Mouse (Mus musculus) CH12.LX (cell line): Measurements from ENCODE around the gene Pla2g5. TPM values are rescaled to one million over a fixed set of nuclear protein-coding genes. Genes with fewer than 3 reads are reported as not detected.

Experiments used
- DNase-seq: peaks from one replicate; pipeline ENCODE4 v3.0.0-alpha.2; 2013; ENCODE audit errors: extremely low read depth
- H3K27ac ChIP-seq: 2 replicates; pipeline ENCODE4 v1.5.1; 2012; ENCODE audit warnings: low read depth, mild to moderate bottlenecking, control low read depth, moderate library complexity; ENCODE audit not compliant: insufficient read depth
- H3K27me3 ChIP-seq: replicated peaks from 2 replicates; pipeline ENCODE3; 2012; ENCODE audit warnings: inconsistent platforms
- H3K36me3 ChIP-seq, 2 experiments: replicated peaks in 1 of 2; 2 replicates each; pipeline versions ENCODE3 to v1.6.1; 2012; ENCODE audit warnings: inconsistent platforms in 1 of 2, low read length in 1 of 2, mild to moderate bottlenecking in 1 of 2, mixed read lengths in 1 of 2, moderate library complexity in 1 of 2; ENCODE audit not compliant: control insufficient read depth in 1 of 2, insufficient read depth in 1 of 2
- H3K4me1 ChIP-seq, 2 experiments: 2 replicates each; pipeline ENCODE4 v1.6.1; 2012; ENCODE audit warnings: inconsistent platforms in 1 of 2, moderate library complexity in 1 of 2; ENCODE audit not compliant: insufficient read depth in 2 of 2, control insufficient read depth in 1 of 2
- H3K4me2 ChIP-seq: 2 replicates; pipeline ENCODE4 v1.6.1; 2012; ENCODE audit warnings: low read depth, mild to moderate bottlenecking, control low read depth; ENCODE audit not compliant: poor library complexity, insufficient read depth, severe bottlenecking
- H3K4me3 ChIP-seq, 3 experiments: fragments of 150-350 bp in 1 of 3; sonication (generic) in 1 of 3; replicated peaks in 1 of 3; 2 replicates each; pipeline versions ENCODE3 to v1.5.1; 2011 to 2012; ENCODE audit warnings: low read depth in 2 of 3, low read length in 2 of 3, mild to moderate bottlenecking in 2 of 3, moderate library complexity in 2 of 3, control low read depth in 1 of 3, improper control_type of control experiment in 1 of 3, inconsistent platforms in 1 of 3, mixed read lengths in 1 of 3; ENCODE audit not compliant: poor library complexity in 1 of 3
- H3K79me2 ChIP-seq: replicated peaks from 2 replicates; pipeline ENCODE4 v1.6.1; 2012; ENCODE audit warnings: mild to moderate bottlenecking, moderate library complexity; ENCODE audit not compliant: control insufficient read depth, poor library complexity, insufficient read depth, severe bottlenecking; ENCODE audit errors: extremely low read depth
- H3K9ac ChIP-seq: 2 replicates; pipeline ENCODE4 v1.6.1; 2012; ENCODE audit warnings: low read depth, mild to moderate bottlenecking, control low read depth, moderate library complexity; ENCODE audit not compliant: insufficient read depth
- H3K9me3 ChIP-seq: replicated peaks from 2 replicates; pipeline ENCODE3; 2012; ENCODE audit warnings: low read length, inconsistent platforms, mixed read lengths
- BHLHE40 ChIP-seq: IDR thresholded peaks from 2 replicates; pipeline ENCODE4 v1.6.1; 2011; ENCODE audit warnings: mild to moderate bottlenecking, low read depth, low read length, improper control_type of control experiment
- EP300 ChIP-seq: IDR thresholded peaks from 2 replicates; pipeline ENCODE4 v1.6.1; 2011; ENCODE audit warnings: low read length, improper control_type of control experiment
- ETS1 ChIP-seq: conservative IDR thresholded peaks from 2 replicates; pipeline ENCODE4 v1.6.1; 2012; ENCODE audit warnings: low read depth, mild to moderate bottlenecking, inconsistent platforms, low read length, improper control_type of control experiment, moderate library complexity
- HCFC1 ChIP-seq: IDR thresholded peaks from 2 replicates; pipeline ENCODE4 v1.6.1; 2012; ENCODE audit warnings: low read depth, mild to moderate bottlenecking, inconsistent platforms, low read length, improper control_type of control experiment
- JUND ChIP-seq: conservative IDR thresholded peaks from 2 replicates; pipeline ENCODE4 v1.6.1; 2011; ENCODE audit warnings: low read depth, low read length, improper control_type of control experiment
- MAFK ChIP-seq: IDR thresholded peaks from 2 replicates; pipeline ENCODE4 v1.6.1; 2011; ENCODE audit warnings: low read length, improper control_type of control experiment; ENCODE audit not compliant: insufficient replicate concordance
- MAX ChIP-seq: IDR thresholded peaks from 2 replicates; pipeline ENCODE4 v1.6.1; 2011; ENCODE audit warnings: low read length, improper control_type of control experiment
- MAZ ChIP-seq: IDR thresholded peaks from 2 replicates; pipeline ENCODE4 v1.6.1; 2012; ENCODE audit warnings: low read depth, mild to moderate bottlenecking, inconsistent platforms, low read length, improper control_type of control experiment, moderate library complexity
- MEF2A ChIP-seq: IDR thresholded peaks from 2 replicates; pipeline ENCODE4 v1.6.1; 2014; ENCODE audit warnings: low read depth, mild to moderate bottlenecking, inconsistent platforms, low read length, improper control_type of control experiment, borderline replicate concordance
- MXI1 ChIP-seq: IDR thresholded peaks from 2 replicates; pipeline ENCODE4 v1.6.1; 2011; ENCODE audit warnings: mild to moderate bottlenecking, low read depth, low read length, improper control_type of control experiment
- MYC ChIP-seq: IDR thresholded peaks from 2 replicates; pipeline ENCODE4 v1.6.1; 2011; ENCODE audit warnings: low read depth, mild to moderate bottlenecking, improper control_type of control experiment, low read length
- NELFE ChIP-seq: IDR thresholded peaks from 2 replicates; pipeline ENCODE4 v1.6.1; 2011; ENCODE audit warnings: low read depth, low read length, improper control_type of control experiment
- NRF1 ChIP-seq: IDR thresholded peaks from 2 replicates; pipeline ENCODE4 v1.6.1; 2014; ENCODE audit warnings: low read depth, mild to moderate bottlenecking, inconsistent platforms, low read length, improper control_type of control experiment, moderate library complexity
- POLR2A ChIP-seq: IDR thresholded peaks from 2 replicates; pipeline ENCODE4 v1.6.1; 2011; ENCODE audit warnings: low read depth, mild to moderate bottlenecking, improper control_type of control experiment, low read length
- POLR2AphosphoS2 ChIP-seq: IDR thresholded peaks from 2 replicates; pipeline ENCODE4 v1.6.1; 2011; ENCODE audit warnings: low read depth, low read length, improper control_type of control experiment
- RCOR1 ChIP-seq: conservative IDR thresholded peaks from 2 replicates; pipeline ENCODE4 v1.6.1; 2012; ENCODE audit warnings: low read depth, mild to moderate bottlenecking, inconsistent platforms, low read length, improper control_type of control experiment
- SIN3A ChIP-seq: IDR thresholded peaks from 2 replicates; pipeline ENCODE4 v1.6.1; 2012; ENCODE audit warnings: low read length, improper control_type of control experiment, inconsistent platforms
- SMC3 ChIP-seq: IDR thresholded peaks from 2 replicates; pipeline ENCODE4 v1.6.1; 2011; ENCODE audit warnings: low read depth, low read length, improper control_type of control experiment
- TBP ChIP-seq: conservative IDR thresholded peaks from 2 replicates; pipeline ENCODE4 v1.6.1; 2011; ENCODE audit warnings: low read depth, low read length, improper control_type of control experiment
- UBTF ChIP-seq: IDR thresholded peaks from 2 replicates; pipeline ENCODE4 v1.6.1; 2012; ENCODE audit warnings: low read depth, mild to moderate bottlenecking, inconsistent platforms, low read length, improper control_type of control experiment, moderate library complexity
- USF2 ChIP-seq: conservative IDR thresholded peaks from 2 replicates; pipeline ENCODE4 v1.6.1; 2011; ENCODE audit warnings: low read depth, low read length, improper control_type of control experiment
- ZC3H11A ChIP-seq: IDR thresholded peaks from 2 replicates; pipeline ENCODE4 v1.6.1; 2012; ENCODE audit warnings: low read depth, mild to moderate bottlenecking, inconsistent platforms, low read length, improper control_type of control experiment
- ZKSCAN1 ChIP-seq: IDR thresholded peaks from 2 replicates; pipeline ENCODE4 v1.6.1; 2012; ENCODE audit warnings: low read depth, inconsistent platforms, low read length, improper control_type of control experiment, borderline replicate concordance
- dilution Hi-C: fragments of 300-500 bp; cut with MboI; formaldehyde crosslinking; loops from 2 replicates; pipeline ENCODE4 v1.14.3; 2020; ENCODE audit warnings: low sequenced_read_pairs; ENCODE audit not compliant: extremely low pct_unique_long_range_greater_than_20kb, extremely low pct_ligation_motif_present
- in situ Hi-C: fragments of 300-500 bp; cut with MboI; formaldehyde crosslinking; loops from 3 replicates; pipeline ENCODE4 v1.14.3; 2019; ENCODE audit warnings: low sequenced_read_pairs, low pct_ligation_motif_present, low pct_unique_long_range_greater_than_20kb, mixed read lengths
- polyA plus RNA-seq: library from polyadenylated mRNA; unstranded; fragments of >175 nt; gene quantifications from 2 replicates; pipeline ENCODE4 v1.2.1, GENCODE M21; 2012; ENCODE audit warnings: low read depth; ENCODE audit not compliant: insufficient read length
- total RNA-seq, 2 experiments: library from RNA; depleted of rRNA; stranded (reverse); fragments of 300-350 nt in 1 of 2; fragments of >200 nt in 1 of 2; gene quantifications; 2 replicates each; pipeline ENCODE4 v1.2.3; 2012 to 2014

Gene Pla2g5
- total and polyA plus RNA-seq, 3 experiments, result 0.53 to 0.68 TPM; not detected in 1

- no peak overlapping the region for H3K4me2 ChIP-seq
- no peaks in the 10 kb centered on the region for H3K4me1 ChIP-seq
- no peak for DNase-seq
- no peaks in the 10 kb centered on the region for H3K9me3 ChIP-seq
- no peak overlapping the region for H3K27ac ChIP-seq
- no peaks in the 10 kb centered on the region for H3K79me2 ChIP-seq
- no peak for TF ChIP-seq BHLHE40
- no peak for TF ChIP-seq USF2
- TF ChIP-seq HCFC1, result no peak
- no peak for TF ChIP-seq ETS1
- no peak for TF ChIP-seq MEF2A
- TF ChIP-seq NELFE, result no peak
- TF ChIP-seq MYC, result no peak
- no peak for TF ChIP-seq UBTF
- no peak for TF ChIP-seq RCOR1
- no peak for TF ChIP-seq NRF1
- no peak for TF ChIP-seq MAZ
- no peak for TF ChIP-seq TBP
- TF ChIP-seq EP300, result no peak
- no peak for TF ChIP-seq SIN3A
- TF ChIP-seq MAFK, result no peak
- TF ChIP-seq ZKSCAN1, result no peak
- no peak for TF ChIP-seq ZC3H11A
- TF ChIP-seq JUND, result no peak
- H3K4me3 ChIP-seq, result no peak overlapping the region
- H3K27me3 ChIP-seq, result peaks cover 75% of the 10 kb centered on the region
- no peak overlapping the region for H3K9ac ChIP-seq
- in situ Hi-C loops, result no loop called here
- no peaks in the 10 kb centered on the region for H3K36me3 ChIP-seq
- dilution Hi-C loops, result no loop called here
These were observed 90.9 kb downstream of the Pla2g5 start for GRCm38 (mm10) chr4:138772386-138772785.

- H3K4me3 ChIP-seq, result no peak overlapping the region
- no peaks in the 10 kb centered on the region for H3K4me1 ChIP-seq
- no peaks in the 10 kb centered on the region for H3K79me2 ChIP-seq
- H3K27ac ChIP-seq, result no peak overlapping the region
- H3K9ac ChIP-seq, result no peak overlapping the region
- TF ChIP-seq ZC3H11A (no peak), SMC3 (no peak), MAX (no peak), POLR2A (no peak), JUND (no peak), POLR2AphosphoS2 (no peak), MXI1 (no peak)
- no peaks in the 10 kb centered on the region for H3K9me3 ChIP-seq
- DNase-seq, result no peak
- in situ Hi-C loops (no loop called here), dilution Hi-C loops (no loop called here)
- peaks cover 75% of the 10 kb centered on the region for H3K27me3 ChIP-seq
- H3K4me2 ChIP-seq, result no peak overlapping the region
- H3K36me3 ChIP-seq, result no peaks in the 10 kb centered on the region
These were observed 91.3 kb downstream of the Pla2g5 start for GRCm38 (mm10) chr4:138771970-138772369.
